Mouse (Mus musculus) limb, embryonic 11.5 days (tissue): ENCODE measurements around the gene 1700074P13Rik. TPM values are rescaled to one million over a fixed set of nuclear protein-coding genes. Genes with fewer than 3 reads are reported as not detected.

Experiments used
- ATAC-seq: fragments of 200-750 bp; cut with Nextera tagmentation; 2 replicates; pipeline ENCODE4 v1.8.0; 2017; ENCODE audit warnings: low read depth; ENCODE audit not compliant: insufficient number of reproducible peaks, low FRiP score, low TSS enrichment
- DNase-seq: peaks from one replicate; pipeline ENCODE4 v3.0.0-alpha.2; 2015; ENCODE audit warnings: low spot score
- H3K27ac ChIP-seq: fragments of 300-500 bp; sonication (generic); replicated peaks from 2 replicates; pipeline ENCODE4 v1.5.1; 2014; ENCODE audit warnings: low read depth, mild to moderate bottlenecking, low read length
- H3K27me3 ChIP-seq: fragments of 300-500 bp; sonication (generic); 2 replicates; pipeline ENCODE4 v1.6.1; 2014; ENCODE audit warnings: mild to moderate bottlenecking, low read length, mixed read lengths; ENCODE audit not compliant: control insufficient read depth, insufficient read depth
- H3K36me3 ChIP-seq: fragments of 300-500 bp; sonication (generic); 2 replicates; pipeline ENCODE4 v1.6.1; 2014; ENCODE audit warnings: mild to moderate bottlenecking, low read length, moderate library complexity, mixed read lengths; ENCODE audit not compliant: control insufficient read depth, insufficient read depth
- H3K4me1 ChIP-seq: fragments of 300-500 bp; sonication (generic); 2 replicates; pipeline ENCODE4 v1.6.1; 2014; ENCODE audit warnings: low read length, mixed read lengths; ENCODE audit not compliant: control insufficient read depth, insufficient read depth
- H3K4me2 ChIP-seq: fragments of 300-500 bp; sonication (generic); 2 replicates; pipeline ENCODE4 v1.6.1; 2014; ENCODE audit warnings: low read depth, mild to moderate bottlenecking, moderate library complexity; ENCODE audit not compliant: severe bottlenecking
- H3K4me3 ChIP-seq: fragments of 300-500 bp; sonication (generic); 2 replicates; pipeline ENCODE4 v1.5.1; 2014; ENCODE audit warnings: low read depth, low read length
- H3K9ac ChIP-seq: fragments of 300-500 bp; sonication (generic); 2 replicates; pipeline ENCODE4 v1.6.1; 2014; ENCODE audit warnings: mild to moderate bottlenecking, low read length
- H3K9me3 ChIP-seq: fragments of 300-500 bp; sonication (generic); 2 replicates; pipeline ENCODE4 v1.6.1; 2016; ENCODE audit warnings: low read length; ENCODE audit not compliant: control insufficient read depth
- WGBS: fragments of 180-500 bp; shearing (Covaris S2); extraction: QIAGEN DNeasy Blood & Tissue Kit; methylation state at CpG from one replicate; pipeline ENCODE4 v1.1.7; 2014; 5-methylcytosine and 5-hydroxymethylcytosine counted together
- polyA plus RNA-seq: library from polyadenylated mRNA; unstranded; fragments of >200 nt; fragmentation: Nextera tagmentation; extraction: Ambion mirVana; gene quantifications from 2 replicates; pipeline ENCODE4 v1.2.1, GENCODE M21; 2014

1700074P13Rik gene
- polyA plus RNA-seq, 1 experiment from 2014 or later, result not detected

DNA sequence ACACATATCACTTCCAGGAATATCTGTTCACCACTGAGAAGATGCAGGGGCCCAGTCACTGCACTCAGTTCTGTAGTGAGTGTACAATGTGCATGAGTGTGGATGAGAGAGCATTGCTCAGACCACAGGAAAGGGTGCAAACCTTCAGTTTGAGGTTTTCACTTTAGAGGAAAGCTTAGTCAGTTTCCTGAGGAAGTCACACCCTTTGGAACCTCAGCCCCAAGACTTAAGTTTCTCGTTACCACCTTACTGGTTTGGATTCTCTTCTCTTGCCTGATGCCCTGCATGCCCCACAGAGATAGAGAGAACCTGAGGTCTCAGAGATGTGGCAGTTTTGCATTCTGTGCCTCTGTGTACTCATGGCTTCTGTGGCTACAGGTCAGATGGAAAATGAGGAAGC, 49.4 kb downstream of the 1700074P13Rik start:
- no peak for ATAC-seq

DNA sequence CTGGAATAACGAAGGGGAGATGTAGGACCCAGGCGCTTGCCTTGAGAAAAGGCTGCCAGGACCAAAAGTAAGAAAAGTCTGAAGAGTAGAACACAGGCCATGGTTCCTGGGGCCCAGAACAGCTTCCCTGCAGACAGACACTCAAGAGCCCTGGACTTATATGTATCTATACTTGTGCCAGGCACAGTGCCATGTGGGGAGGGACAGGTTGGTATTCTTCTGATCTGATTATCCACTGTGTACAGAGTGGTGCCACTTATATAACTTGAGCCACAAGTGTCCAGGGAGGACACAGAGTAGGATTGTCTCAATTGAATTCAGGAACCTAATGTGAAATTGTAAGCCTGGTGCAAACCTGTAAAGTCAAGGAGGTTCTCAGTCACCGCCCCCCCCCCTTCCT, 53.0 kb downstream of the 1700074P13Rik start, which contains the start of gene Moxd2:
Gene Moxd2 (minus strand): TSS at position 101 of the 400 bp plus-strand sequence.
- no peaks in the 10 kb centered on the region for H3K4me1 ChIP-seq
- H3K27ac ChIP-seq, result no peak within 1 kb of the TSS
- DNase-seq (no peak), ATAC-seq (no peak)
- 84% methylated on average over 3 of the region's 3 CpGs for WGBS
- H3K9ac ChIP-seq, result no peak within 1 kb of the TSS
- H3K9me3 ChIP-seq, result no peaks in the 10 kb centered on the region
- no peak within 1 kb of the TSS for H3K4me3 ChIP-seq
- no peaks in the 10 kb centered on the region for H3K27me3 ChIP-seq
- H3K4me2 ChIP-seq, result no peak within 1 kb of the TSS
- H3K36me3 ChIP-seq, result no peaks in the 10 kb centered on the region

More for the DNA sequence above, 49.4 kb downstream of the 1700074P13Rik start:
- 78% methylated on average over 1 of the region's 1 CpGs for WGBS
- Histone ChIP-seq H3K4me2 (no peak overlapping the region), H3K27ac (no peak overlapping the region), H3K9ac (no peak overlapping the region), H3K4me3 (no peak overlapping the region), H3K36me3 (no peaks in the 10 kb centered on the region), H3K27me3 (no peaks in the 10 kb centered on the region), H3K9me3 (no peaks in the 10 kb centered on the region), H3K4me1 (no peaks in the 10 kb centered on the region)
- no peak for DNase-seq

Other genes starting within 250 kb of the 1700074P13Rik start
- not detected in 2 replicates for gene Moxd2, start 53.1 kb downstream of the 1700074P13Rik start, polyA plus RNA-seq
- not detected in 2 replicates for gene Prss58, start 40.2 kb downstream of the 1700074P13Rik start, polyA plus RNA-seq
- gene Gm4744, start 11.3 kb upstream of the 1700074P13Rik start, polyA plus RNA-seq, result not detected in 2 replicates
- gene 1810009J06Rik, start 24.2 kb upstream of the 1700074P13Rik start, polyA plus RNA-seq, result not detected in 2 replicates
- not detected in 2 replicates for gene Gm2663, start 58.9 kb upstream of the 1700074P13Rik start, polyA plus RNA-seq
- gene 2210010C04Rik, start 95.0 kb upstream of the 1700074P13Rik start, polyA plus RNA-seq, result not detected in 2 replicates